Mouse (Mus musculus) liver, embryonic 14.5 days (tissue): ENCODE data around the gene Gng3. TPM values are rescaled to one million over a fixed set of nuclear protein-coding genes. Genes with fewer than 3 reads are reported as not detected.

Source experiments
- ATAC-seq: fragments of 200-750 bp; cut with Nextera tagmentation; 2 replicates; pipeline ENCODE4 v1.8.0; 2017; ENCODE audit warnings: moderate number of reproducible peaks, mild to moderate bottlenecking, moderate library complexity; ENCODE audit not compliant: insufficient read depth
- DNase-seq, 3 experiments: peaks; one replicate each; pipeline ENCODE4 v3.0.0-alpha.2; 2012 to 2013; ENCODE audit warnings: low read depth in 3 of 3, low spot score in 3 of 3
- H3K27ac ChIP-seq: fragments of 300-500 bp; sonication (generic); 2 replicates; pipeline ENCODE4 v1.5.1; 2014; ENCODE audit warnings: moderate library complexity, mild to moderate bottlenecking, control low read depth, inconsistent platforms
- H3K27me3 ChIP-seq: fragments of 300-500 bp; sonication (generic); 2 replicates; pipeline ENCODE4 v1.6.1; 2014; ENCODE audit warnings: mild to moderate bottlenecking, low read length, moderate library complexity; ENCODE audit not compliant: control insufficient read depth, insufficient read depth
- H3K36me3 ChIP-seq: fragments of 300-500 bp; sonication (generic); replicated peaks from 2 replicates; pipeline ENCODE4 v1.6.1; 2014; ENCODE audit warnings: low read depth; ENCODE audit not compliant: control insufficient read depth, insufficient read depth
- H3K4me1 ChIP-seq, 2 experiments: fragments of 200-500 bp in 1 of 2; fragments of 300-500 bp in 1 of 2; sonication (generic) in 1 of 2; replicated peaks; 2 replicates each; pipeline ENCODE4 v1.6.1; 2012 to 2014; ENCODE audit warnings: antibody characterized with exemption in 1 of 2, inconsistent platforms in 1 of 2, low read length in 1 of 2; ENCODE audit not compliant: control insufficient read depth in 2 of 2, insufficient read depth in 2 of 2
- H3K4me2 ChIP-seq: fragments of 300-500 bp; sonication (generic); 2 replicates; pipeline ENCODE4 v1.6.1; 2014; ENCODE audit warnings: low read depth, mild to moderate bottlenecking, control low read depth, moderate library complexity
- H3K4me3 ChIP-seq, 2 experiments: fragments of 200-500 bp in 1 of 2; fragments of 300-500 bp in 1 of 2; sonication (generic) in 1 of 2; 2 replicates each; pipeline ENCODE4 v1.5.1; 2012 to 2014; ENCODE audit warnings: low read depth in 2 of 2, low read length in 2 of 2, mild to moderate bottlenecking in 2 of 2, control low read depth in 1 of 2, inconsistent platforms in 1 of 2, moderate library complexity in 1 of 2; ENCODE audit not compliant: insufficient read depth in 1 of 2
- H3K9ac ChIP-seq: fragments of 300-500 bp; sonication (generic); replicated peaks from 2 replicates; pipeline ENCODE4 v1.6.1; 2014; ENCODE audit warnings: mild to moderate bottlenecking, control low read depth, moderate library complexity
- H3K9me3 ChIP-seq: fragments of 300-500 bp; sonication (generic); 2 replicates; pipeline ENCODE4 v1.6.1; 2016; ENCODE audit warnings: low read length, mixed read lengths; ENCODE audit not compliant: control insufficient read depth
- CTCF ChIP-seq: IDR thresholded peaks from 2 replicates; pipeline ENCODE4 v1.5.1; 2016; ENCODE audit warnings: antibody characterized with exemption, low read depth, control low read depth
- EP300 ChIP-seq: IDR thresholded peaks from 2 replicates; pipeline ENCODE4 v1.6.1; 2016; ENCODE audit warnings: antibody characterized with exemption, low read depth
- WGBS: fragments of 180-500 bp; shearing (Covaris S2); extraction: QIAGEN DNeasy Blood & Tissue Kit; methylation state at CpG from one replicate; pipeline ENCODE4 v1.1.7; 2014; ENCODE audit not compliant: insufficient replicate concordance; 5-methylcytosine and 5-hydroxymethylcytosine counted together
- polyA plus RNA-seq, 2 experiments: library from polyadenylated mRNA; depleted of rRNA in 1 of 2; stranded (reverse) in 1 of 2; unstranded in 1 of 2; fragments of >200 nt; fragmentation: Nextera tagmentation in 1 of 2; extraction: Ambion mirVana in 1 of 2; gene quantifications; 2 replicates each; pipeline versions ENCODE4 v1.2.1 to v1.2.3; 2012 to 2014

Gng3 gene
- polyA plus RNA-seq, 2 experiments, result 0.04 to 0.14 TPM

DNA sequence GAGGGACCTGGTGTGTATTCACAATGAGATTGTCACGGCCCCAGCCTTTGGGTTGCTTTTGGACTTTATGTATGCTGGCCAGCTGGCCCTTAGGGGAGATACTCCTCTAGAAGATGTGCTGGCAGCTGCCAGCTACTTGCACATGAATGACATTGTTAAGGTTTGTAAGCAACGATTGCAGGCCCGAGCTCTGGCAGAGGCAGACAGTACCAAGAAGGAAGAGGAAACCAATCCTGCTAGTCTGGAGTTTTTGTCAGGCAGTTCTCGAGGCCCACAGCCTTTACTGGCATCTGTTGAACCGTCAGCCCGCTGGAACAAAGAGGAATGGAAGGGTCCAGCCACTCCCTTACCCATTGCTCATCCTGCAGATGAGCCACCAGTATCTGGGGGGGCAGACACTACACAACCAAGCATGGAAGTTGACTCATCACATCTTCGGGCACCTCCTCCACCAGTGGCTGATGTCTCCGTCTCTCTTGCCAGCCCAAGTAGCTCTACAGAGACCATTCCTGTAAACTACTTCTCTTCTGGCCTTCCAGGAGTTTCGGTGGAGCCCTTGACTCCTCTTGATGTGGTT is 35.7 kb downstream of the Gng3 start:
- ATAC-seq (no peak), DNase-seq (no peak)
- H3K9me3 ChIP-seq, result no peaks in the 10 kb centered on the region
- TF ChIP-seq CTCF (no peak), EP300 (no peak)
- H3K4me1 ChIP-seq, result peaks cover 13 to 14% of the 10 kb centered on the region in 2 experiments
- 68% methylated on average over 9 of the region's 9 CpGs for WGBS
- H3K27me3 ChIP-seq, result no peaks in the 10 kb centered on the region
- no peak overlapping the region for H3K9ac ChIP-seq
- H3K27ac ChIP-seq, result peak overlapping the region; percentile 9; the same call in 1 of the 2 replicates
- H3K4me3 ChIP-seq, result peak overlapping the region in 1 of 2 experiments; percentile 72; a peak in 1 of 4 replicates
- peaks cover 8% of the 10 kb centered on the region for H3K36me3 ChIP-seq
- peak overlapping the region; percentile 92 for H3K4me2 ChIP-seq

DNA sequence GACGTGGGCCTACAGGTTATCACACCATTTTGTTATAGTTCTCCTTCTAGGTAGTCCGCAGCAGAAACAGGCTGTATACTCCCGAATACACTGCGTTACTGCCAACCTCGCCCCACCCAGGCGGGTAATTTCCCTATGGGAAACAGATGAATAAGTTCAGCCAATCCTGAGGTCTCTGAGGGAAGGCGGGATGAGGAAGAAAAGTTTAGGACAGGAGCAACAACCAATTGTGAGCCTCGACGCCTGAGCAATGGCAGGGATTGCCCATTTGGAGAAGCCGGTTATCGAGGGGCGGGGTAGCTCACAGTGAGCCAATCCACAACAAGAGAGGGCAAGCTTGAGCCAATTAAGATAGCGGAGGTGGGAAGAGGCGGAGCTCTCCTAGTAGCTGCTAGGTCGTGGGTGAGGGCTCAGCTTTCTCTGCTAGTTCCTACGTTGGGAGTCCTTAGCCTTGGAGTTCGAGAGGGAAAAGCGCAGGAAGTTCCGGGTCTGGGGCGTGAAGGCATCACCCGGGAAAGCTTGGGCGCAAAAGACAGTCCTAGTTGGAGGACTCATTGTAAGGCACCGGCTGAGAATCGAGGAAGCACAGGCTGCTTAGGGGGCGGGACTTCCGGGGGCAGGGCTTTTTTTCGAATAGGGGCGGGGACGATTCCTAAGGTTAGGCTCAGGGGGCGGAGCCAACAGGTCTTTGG is 36.7 kb downstream of the Gng3 start, which contains the start of gene Zbtb3:
Zbtb3 (plus strand) TSS at position 426 of the 692 bp plus-strand sequence.
- WGBS, result under 1% methylated on average over 30 of the region's 30 CpGs
- H3K4me2 ChIP-seq, result peak within 1 kb of the TSS; percentile 92
- H3K4me1 ChIP-seq, result peaks cover 13 to 14% of the 10 kb centered on the region in 2 experiments
- no peaks in the 10 kb centered on the region for H3K9me3 ChIP-seq
- H3K36me3 ChIP-seq, result peaks cover 5% of the 10 kb centered on the region
- DNase-seq, result peak; percentile 99
- no peak for TF ChIP-seq CTCF
- 0 out of 2 replicates have a peak, but pooled peaks have one; percentile 36 for TF ChIP-seq EP300
- H3K27ac ChIP-seq, result peak within 1 kb of the TSS; percentile 69
- H3K9ac ChIP-seq, result peak within 1 kb of the TSS; percentile 60
- ATAC-seq, result peak; percentile 95
- H3K27me3 ChIP-seq, result no peaks in the 10 kb centered on the region
- peak within 1 kb of the TSS; percentile 72 to 84 for H3K4me3 ChIP-seq

DNA sequence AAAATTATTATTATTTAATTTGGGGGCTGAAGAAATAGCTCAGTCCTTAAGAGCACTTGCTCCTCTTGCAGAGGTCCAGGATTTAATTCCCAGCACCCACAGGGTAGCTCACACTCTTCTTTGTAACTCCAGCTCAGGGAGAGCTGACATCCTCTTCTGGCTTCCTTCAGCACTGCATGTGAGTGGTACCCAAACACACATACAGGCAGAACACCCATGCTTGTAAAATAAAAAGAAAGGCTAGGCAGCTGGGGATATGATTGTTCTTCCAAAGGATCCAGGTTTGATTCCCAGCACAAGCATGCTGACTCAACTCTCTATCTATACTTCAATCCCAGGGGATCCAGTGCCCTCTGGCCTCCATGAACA is 40.1 kb downstream of the Gng3 start:
- Histone ChIP-seq H3K36me3 (peaks cover 13% of the 10 kb centered on the region), H3K4me2 (peak overlapping the region; percentile 87), H3K27me3 (no peaks in the 10 kb centered on the region), H3K9ac (no peak overlapping the region), H3K4me1 (peaks cover 14 to 16% of the 10 kb centered on the region in 2 experiments), H3K9me3 (no peaks in the 10 kb centered on the region), H3K27ac (no peak overlapping the region), H3K4me3 (peak overlapping the region in 1 of 2 experiments; percentile 74; a peak in 2 of 4 replicates)
- DNase-seq (no peak), ATAC-seq (no peak)
- TF ChIP-seq CTCF (no peak), EP300 (no peak)

DNA sequence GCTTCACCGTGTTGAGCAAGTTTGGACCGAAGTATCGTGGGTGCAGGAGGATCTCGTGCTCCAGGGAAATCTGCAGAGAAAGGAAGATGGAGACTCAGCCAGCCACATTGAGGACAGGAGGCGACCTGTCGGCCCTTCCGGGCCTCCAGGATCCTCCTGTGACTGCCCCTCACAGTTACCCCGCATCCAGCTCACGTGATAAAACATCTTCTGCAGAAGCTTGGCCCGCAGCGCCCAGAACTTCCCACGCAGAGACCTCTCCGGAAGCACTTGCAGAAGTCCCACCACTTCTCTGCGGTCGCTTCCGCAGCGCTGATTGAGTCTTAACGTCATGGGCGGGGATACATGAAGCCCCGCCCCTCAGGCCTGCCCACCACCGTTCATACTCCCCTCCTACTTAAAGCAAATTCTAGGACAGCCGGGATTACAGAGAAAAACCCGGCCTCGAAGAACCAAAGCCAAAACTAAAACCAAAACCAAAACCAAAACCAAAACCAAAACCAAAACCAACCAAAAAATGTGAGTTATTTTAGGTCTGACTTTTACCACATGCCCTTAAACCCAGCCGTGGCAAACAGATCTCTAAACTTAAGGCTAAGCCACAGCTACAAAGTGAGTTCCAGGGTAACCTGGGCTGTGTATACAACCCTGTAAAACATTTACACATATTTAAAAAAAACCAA is 40.6 kb downstream of the Gng3 start, which contains the start of gene Polr2g:
Polr2g (minus strand) TSS at position 314 of the 683 bp plus-strand sequence.
- peaks cover 18% of the 10 kb centered on the region for H3K36me3 ChIP-seq
- peak within 1 kb of the TSS; percentile 87 for H3K4me2 ChIP-seq
- no peaks in the 10 kb centered on the region for H3K27me3 ChIP-seq
- DNase-seq, result peak; percentile 82 to 86 (median 85)
- H3K4me1 ChIP-seq, result peaks cover 14 to 16% of the 10 kb centered on the region in 2 experiments
- peak; percentile 55 for ATAC-seq
- TF ChIP-seq CTCF, result no peak
- peak; percentile 17; the same call in 1 of the 2 replicates for TF ChIP-seq EP300
- H3K9ac ChIP-seq, result peak within 1 kb of the TSS; percentile 68
- H3K4me3 ChIP-seq, result peak within 1 kb of the TSS; percentile 74 to 98
- no peaks in the 10 kb centered on the region for H3K9me3 ChIP-seq
- H3K27ac ChIP-seq, result peak within 1 kb of the TSS; percentile 59
- WGBS, result under 1% methylated on average over 25 of the region's 25 CpGs

DNA sequence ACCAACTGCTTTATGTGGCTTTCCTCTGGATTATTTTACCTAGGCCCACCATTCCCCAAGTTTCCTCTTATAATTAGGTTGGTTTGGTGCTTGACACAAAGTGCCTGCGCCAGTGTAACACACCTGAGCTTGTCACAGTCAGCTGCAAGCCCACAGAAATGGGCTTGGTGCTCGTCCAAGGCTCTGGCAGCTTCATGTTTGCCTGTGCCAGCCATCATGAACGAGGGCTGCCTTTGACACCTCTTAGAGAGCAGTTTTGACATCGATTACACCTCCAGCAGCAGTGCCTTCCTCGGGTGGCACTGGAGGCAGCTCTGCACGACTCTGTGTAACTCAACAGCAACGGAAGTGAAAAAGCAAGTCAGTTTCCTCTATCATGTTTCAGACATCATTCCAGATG is 48.8 kb downstream of the Gng3 start:
- no peaks in the 10 kb centered on the region for H3K27me3 ChIP-seq
- peaks cover 4 to 6% of the 10 kb centered on the region in 2 experiments; a peak in 3 of 4 replicates for H3K4me1 ChIP-seq
- peaks cover 24% of the 10 kb centered on the region for H3K36me3 ChIP-seq
- H3K27ac ChIP-seq, result no peak overlapping the region
- no peak overlapping the region for H3K9ac ChIP-seq
- H3K4me2 ChIP-seq, result no peak overlapping the region
- ATAC-seq (no peak), DNase-seq (no peak)
- WGBS, result 60% methylated on average over 7 of the region's 7 CpGs
- H3K9me3 ChIP-seq, result no peaks in the 10 kb centered on the region
- H3K4me3 ChIP-seq, result no peak overlapping the region
- TF ChIP-seq EP300, result no peak
- TF ChIP-seq CTCF, result no peak
